Comparison of ENCODE assay signal across 9 mouse cellular contexts in genomic region chr3:70003955-70004354, GRCm38 (mm10). TPM values are rescaled to one million over a fixed set of nuclear protein-coding genes. Genes with fewer than 3 reads are reported as not detected.
DNase-seq lines count a peak whose midpoint lies in the region; ATAC-seq and TF ChIP-seq lines count a peak whose summit lies in the region.
"Had no signal": no experiment of that assay in that cellular context is flagged by ENCODE, and none has a peak within 500 bp of the region (broad histone marks: within the 10 kb centered on the region; RNA-seq: fewer than 3 reads in every experiment).

No protein-coding gene starts in this region.

- H3K4me3 ChIP-seq in kidney, embryonic 14.5 days (ENCODE audit: low read length): no peak overlapping the region
- no peak overlapping the region for H3K4me3 ChIP-seq in kidney, adult 2 months (ENCODE audit: insufficient read depth, low read depth, low read length)
- no peak overlapping the region for H3K4me3 ChIP-seq in forebrain, embryonic 11.5 days (ENCODE audit: low read depth, low read length)
- H3K4me3 ChIP-seq in lung, adult 2 months (replicated peaks; ENCODE audit: extremely low read depth, low read depth, low read length): no peak overlapping the region

- H3K27me3 ChIP-seq in kidney, embryonic 14.5 days (ENCODE audit: control insufficient read depth, insufficient read depth, low read length): no peaks in the 10 kb centered on the region
- H3K27me3 ChIP-seq in kidney, adult 2 months (replicated peaks; ENCODE audit: control insufficient read depth, insufficient read depth, low read length): no peaks in the 10 kb centered on the region
- H3K27me3 ChIP-seq in forebrain, embryonic 11.5 days (ENCODE audit: control insufficient read depth, insufficient read depth, low read length): no peaks in the 10 kb centered on the region

- no peak overlapping the region for H3K9ac ChIP-seq in kidney, embryonic 14.5 days (ENCODE audit: low read depth, low read length)
- no peak overlapping the region for H3K9ac ChIP-seq in forebrain, embryonic 11.5 days (ENCODE audit: low read length)

- H3K4me1 ChIP-seq in kidney, embryonic 14.5 days (ENCODE audit: control insufficient read depth, insufficient read depth, low read length): no peaks in the 10 kb centered on the region
- no peaks in the 10 kb centered on the region for H3K4me1 ChIP-seq in kidney, adult 2 months (ENCODE audit: control insufficient read depth, insufficient read depth, low read length)
- no peaks in the 10 kb centered on the region; the same call in 1 of the 2 replicates for H3K4me1 ChIP-seq in forebrain, embryonic 11.5 days (replicated peaks; ENCODE audit: control insufficient read depth, insufficient read depth, low read length)
- H3K4me1 ChIP-seq in lung, adult 2 months (ENCODE audit: control insufficient read depth, insufficient read depth, low read length): no peaks in the 10 kb centered on the region

- no peaks in the 10 kb centered on the region for H3K36me3 ChIP-seq in kidney, embryonic 14.5 days (ENCODE audit: control insufficient read depth, insufficient read depth, low read length)
- H3K36me3 ChIP-seq in kidney, adult 2 months (ENCODE audit: control insufficient read depth, insufficient read depth, low read length): no peaks in the 10 kb centered on the region
- no peaks in the 10 kb centered on the region for H3K36me3 ChIP-seq in forebrain, embryonic 11.5 days (ENCODE audit: control insufficient read depth, insufficient read depth, low read length)

- no peak for TF ChIP-seq POLR2A in kidney, adult 2 months (IDR thresholded peaks at IDR 0.05; ENCODE audit: low read depth, low read length)
- TF ChIP-seq POLR2A in lung, adult 2 months (IDR thresholded peaks at IDR 0.05; ENCODE audit: borderline replicate concordance, extremely low read depth, low read depth, low read length): no peak

- H3K4me2 ChIP-seq in kidney, embryonic 14.5 days (replicated peaks; ENCODE audit: low read depth, low read length): no peak overlapping the region
- H3K4me2 ChIP-seq in forebrain, embryonic 11.5 days (ENCODE audit: low read depth, low read length, severe bottlenecking): no peak overlapping the region

- no peak for TF ChIP-seq CTCF in kidney, adult 2 months (conservative IDR thresholded peaks at IDR 0.05; ENCODE audit: insufficient read depth, insufficient read length, low read depth, low read length)
- TF ChIP-seq CTCF in lung, adult 2 months (IDR thresholded peaks at IDR 0.05; ENCODE audit: insufficient read depth, low read length): no peak

- peak; percentile 72; the same call in 1 of the 2 replicates for ATAC-seq in kidney, embryonic 14.5 days (ENCODE audit: low FRiP score, low TSS enrichment)
- peak; percentile 37 for ATAC-seq in forebrain, embryonic 11.5 days (replicated peaks; ENCODE audit: low FRiP score)
- peak; percentile 48 for ATAC-seq in megakaryocyte progenitor cell, adult 5-6 weeks (replicated peaks; ENCODE audit: poor library complexity)

- no peak for DNase-seq in kidney, adult 2 months
- peak; percentile 59 for DNase-seq in ES-CJ7 (ENCODE audit: low read depth, low spot score)
- DNase-seq in forebrain, embryonic 11.5 days (ENCODE audit: low spot score): peak; percentile 77
- DNase-seq in T-cell, adult 2 months (ENCODE audit: low spot score): no peak
- DNase-seq in urinary bladder, postnatal 14 days (ENCODE audit: low spot score): no peak
- no peak for DNase-seq in lung, adult 2 months

- no peak overlapping the region for H3K27ac ChIP-seq in kidney, embryonic 14.5 days (ENCODE audit: low read depth, low read length)
- H3K27ac ChIP-seq in kidney, adult 2 months (ENCODE audit: insufficient read depth, low read depth, low read length): no peak overlapping the region
- no peak overlapping the region for H3K27ac ChIP-seq in forebrain, embryonic 11.5 days (ENCODE audit: low read depth, low read length)

- WGBS in kidney, embryonic 14.5 days: 36% methylated on average over 7 of the region's 7 CpGs
- WGBS in kidney, adult 2 months: 40% methylated on average over 7 of the region's 7 CpGs
- 35% methylated on average over 7 of the region's 7 CpGs for WGBS in forebrain, embryonic 11.5 days
- WGBS in lung, adult 2 months: 38% methylated on average over 7 of the region's 7 CpGs

- no peaks in the 10 kb centered on the region for H3K9me3 ChIP-seq in kidney, embryonic 14.5 days (ENCODE audit: control insufficient read depth, low read length)
- no peaks in the 10 kb centered on the region for H3K9me3 ChIP-seq in forebrain, embryonic 11.5 days (ENCODE audit: control insufficient read depth, low read length)

RNA-seq across cellular contexts. Expression of gene Otol1, which starts 3.5 kb away (rescaled TPM):
- polyA plus RNA-seq in kidney, embryonic 14.5 days (2014; fragmentation: Nextera tagmentation; extraction: Ambion mirVana): not detected in 2 replicates
- not detected in 2 replicates for polyA plus RNA-seq in kidney, adult 2 months (2012; rRNA removed)
- polyA plus RNA-seq in forebrain, embryonic 11.5 days (2014; fragmentation: Nextera tagmentation; extraction: Ambion mirVana): not detected in 2 replicates
- not detected in 2 replicates for total RNA-seq in megakaryocyte progenitor cell, adult 5-6 weeks (2015)
- not detected in 2 replicates for total RNA-seq in megakaryocyte progenitor cell, adult 5-6 weeks (2017)
- not detected in 2 replicates for polyA plus RNA-seq in lung, adult 2 months (2012; rRNA removed)
- polyA plus RNA-seq: heart, embryonic 16.5 days had no signal

Comparison
In these comparisons a context has a peak if more than half of its experiments do, and no peak if none do; other contexts are left out.
1. DNase-seq: peak in ES-CJ7 (single experiment) and forebrain, embryonic 11.5 days (single experiment); none in kidney, adult 2 months (single experiment), T-cell, adult 2 months (single experiment), urinary bladder, postnatal 14 days (single experiment) and lung, adult 2 months (single experiment).
2. Peak in every context shown above with its lines, with median percentiles within 50 percentile points of each other: ATAC-seq.